In the genomic region with DNA sequence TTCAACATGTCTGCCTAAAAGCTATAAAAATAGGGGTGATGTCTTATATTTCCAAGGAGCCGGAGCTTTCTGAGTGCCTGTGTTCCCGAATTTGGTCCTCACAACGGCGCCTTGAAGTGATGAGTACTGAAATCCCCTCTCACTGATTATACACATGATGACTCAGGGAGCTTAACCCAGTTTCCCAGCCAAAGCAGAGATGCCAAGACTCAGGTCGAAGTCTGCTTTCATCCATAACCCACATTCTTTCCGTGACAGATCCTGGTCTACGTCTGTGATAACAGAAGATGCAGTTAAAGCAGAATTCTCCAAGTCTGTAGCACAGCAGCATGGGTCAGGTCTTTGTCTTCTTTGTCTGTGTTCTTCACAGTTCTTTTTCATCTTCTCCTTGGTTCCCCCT, we compare ENCODE assay signal across 12 mouse cellular contexts.
"Had no signal": no experiment of that assay in that cellular context is flagged by ENCODE, and none has a peak within 500 bp of the region (broad histone marks: within the 10 kb centered on the region; RNA-seq: fewer than 3 reads in every experiment).

No protein-coding gene starts in this region.

- H3K27ac ChIP-seq: kidney, embryonic 15.5 days; left cerebral cortex, adult 2 months; limb, embryonic 10.5 days; liver, embryonic 12.5 days; lung, embryonic 15.5 days; macrophage had no signal

- ATAC-seq: liver, embryonic 12.5 days had no signal

- H3K4me2 ChIP-seq: kidney, embryonic 15.5 days; liver, embryonic 12.5 days; lung, embryonic 15.5 days; midbrain, embryonic 11.5 days had no signal

- H3K4me1 ChIP-seq: kidney, embryonic 15.5 days; liver, embryonic 12.5 days; lung, embryonic 15.5 days had no signal

- H3K9ac ChIP-seq: kidney, embryonic 15.5 days; liver, embryonic 12.5 days; lung, embryonic 15.5 days had no signal

- H3K9me3 ChIP-seq: kidney, embryonic 15.5 days; limb, embryonic 10.5 days; liver, embryonic 12.5 days; lung, embryonic 15.5 days; megakaryocyte, embryonic 14.5 days had no signal

- H3K36me3 ChIP-seq: kidney, embryonic 15.5 days; limb, embryonic 10.5 days; liver, embryonic 12.5 days; lung, embryonic 15.5 days had no signal

- H3K27me3 ChIP-seq: kidney, embryonic 15.5 days; liver, embryonic 12.5 days; lung, embryonic 15.5 days had no signal

- H3K4me3 ChIP-seq: kidney, embryonic 15.5 days; left cerebral cortex, adult 2 months; limb, embryonic 10.5 days; liver, embryonic 12.5 days; lung, embryonic 15.5 days; megakaryocyte, embryonic 14.5 days had no signal

- DNase-seq: kidney, postnatal 14 days; lung, postnatal 14 days; right cerebral cortex, postnatal 14 days; thymus, postnatal 36 days had no signal
